Mouse (Mus musculus) gastrocnemius, postnatal 25 days (tissue): ENCODE data around the gene Gen1. TPM values are rescaled to one million over a fixed set of nuclear protein-coding genes. Genes with fewer than 3 reads are reported as not detected.

Experiments used
- microRNA-seq, 2 experiments: library from miRNA; unstranded; fragments of <30 nt; microRNA quantifications; one replicate each; pipeline ENCODE4 v1.2.0; 2021; ENCODE audit warnings: borderline replicate concordance in 2 of 2
- total RNA-seq, 2 experiments: library from RNA; stranded (reverse); gene quantifications; 1 replicate in 1 of 2; 2 replicates in 1 of 2; pipeline ENCODE4 v1.2.3; 2021

Gene Gen1
- total RNA-seq, 2 experiments from 2014 or later, result 2.5 to 3.2 TPM

Small RNA genes within 50 kb of the gene (microRNA-seq; reads per million reads assigned to microRNA genes)
- gene Mir7675, result 0.26 to 2.2 reads per million in 2 experiments

Other genes starting within 250 kb of the Gen1 start
- 1 to 10 TPM in 1 of 2 experiments, under 1 TPM in 1; 0.36 to 1.3 TPM for gene Kcns3, start 114.7 kb downstream of the Gen1 start, total RNA-seq
- not detected for gene Msgn1, start 56.8 kb downstream of the Gen1 start, total RNA-seq
- gene Smc6, start 85 bp upstream of the Gen1 start, total RNA-seq, result 10 to 100 TPM; 25.4 to 31.7 TPM
- gene Vsnl1, start 170.8 kb upstream of the Gen1 start, total RNA-seq, result under 1 TPM in 1 of 2 experiments, not detected in 1; 0.13 TPM
- not detected for gene Rad51ap2, start 190.3 kb upstream of the Gen1 start, total RNA-seq